Mouse (Mus musculus): ENCODE measurements around the gene St5.

DNA sequence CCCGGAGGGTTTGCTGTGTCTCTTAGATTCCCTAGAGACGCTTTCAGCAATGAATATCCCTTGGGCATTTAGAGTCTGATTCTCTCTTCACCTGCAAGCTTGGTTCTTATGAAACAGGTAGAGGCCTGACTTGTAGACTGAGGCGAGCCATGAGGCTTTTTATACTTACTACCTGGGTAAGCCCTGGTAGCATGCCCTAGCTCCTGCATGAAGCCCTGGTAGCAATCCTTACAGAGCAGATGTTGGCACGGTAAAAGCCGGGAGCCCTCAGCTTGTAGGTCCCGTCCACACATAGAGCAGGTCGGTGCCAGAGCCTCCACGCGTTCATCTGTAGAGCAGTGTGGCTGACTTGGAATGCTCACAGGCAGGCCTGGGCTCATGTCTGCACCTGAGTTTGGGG, 195.8 kb downstream of the St5 start:
- no peak for TF ChIP-seq CTCF (IDR thresholded peaks at IDR 0.05; ENCODE audit: borderline replicate concordance, extremely low read depth, insufficient read depth, insufficient read length)
- no peak for TF ChIP-seq POLR2A (IDR thresholded peaks at IDR 0.05; ENCODE audit: borderline replicate concordance, extremely low read depth, insufficient read depth, insufficient read length, poor library complexity, severe bottlenecking)
